In genomic region chr1:99619221-99619620, GRCm38 (mm10) we compare ENCODE assay signal across 24 mouse cellular contexts.
DNase-seq lines count a peak whose midpoint lies in the region; ATAC-seq and TF ChIP-seq lines count a peak whose summit lies in the region.
"Had no signal": no experiment of that assay in that cellular context is flagged by ENCODE, and none has a peak within 500 bp of the region (broad histone marks: within the 10 kb centered on the region; RNA-seq: fewer than 3 reads in every experiment).

No protein-coding gene starts in this region.

- no peaks in the 10 kb centered on the region for H3K36me3 ChIP-seq in hindbrain, postnatal 0 days (ENCODE audit: insufficient read depth, low read length)
- no peaks in the 10 kb centered on the region for H3K36me3 ChIP-seq in hindbrain, embryonic 12.5 days
- no peaks in the 10 kb centered on the region for H3K36me3 ChIP-seq in midbrain, postnatal 0 days (ENCODE audit: insufficient read depth, low read length)
- no peaks in the 10 kb centered on the region for H3K36me3 ChIP-seq in midbrain, embryonic 16.5 days (ENCODE audit: control insufficient read depth, insufficient read depth, low read length)
- H3K36me3 ChIP-seq: embryonic facial prominence, embryonic 10.5 days; embryonic facial prominence, embryonic 12.5 days; forebrain, embryonic 15.5 days; G1E had no signal

- no peaks in the 10 kb centered on the region for H3K9me3 ChIP-seq in hindbrain, postnatal 0 days (ENCODE audit: low read length)
- no peaks in the 10 kb centered on the region for H3K9me3 ChIP-seq in hindbrain, embryonic 12.5 days (replicated peaks)
- H3K9me3 ChIP-seq in midbrain, postnatal 0 days (ENCODE audit: low read length): no peaks in the 10 kb centered on the region
- H3K9me3 ChIP-seq in midbrain, embryonic 16.5 days (replicated peaks; ENCODE audit: control insufficient read depth, low read length, poor library complexity, severe bottlenecking): no peaks in the 10 kb centered on the region
- H3K9me3 ChIP-seq: embryonic facial prominence, embryonic 10.5 days; embryonic facial prominence, embryonic 12.5 days; forebrain, embryonic 13.5 days; forebrain, embryonic 15.5 days had no signal

- no peaks in the 10 kb centered on the region for H3K4me1 ChIP-seq in hindbrain, postnatal 0 days (ENCODE audit: insufficient read depth, low read length)
- no peaks in the 10 kb centered on the region for H3K4me1 ChIP-seq in hindbrain, embryonic 12.5 days
- H3K4me1 ChIP-seq in midbrain, postnatal 0 days (ENCODE audit: insufficient read depth, low read length): no peaks in the 10 kb centered on the region
- H3K4me1 ChIP-seq in midbrain, embryonic 16.5 days (ENCODE audit: control insufficient read depth, insufficient read depth, low read length): no peaks in the 10 kb centered on the region
- H3K4me1 ChIP-seq: embryonic facial prominence, embryonic 10.5 days; embryonic facial prominence, embryonic 12.5 days; forebrain, embryonic 13.5 days; forebrain, embryonic 15.5 days had no signal

- no peaks in the 10 kb centered on the region for H3K27me3 ChIP-seq in hindbrain, postnatal 0 days (ENCODE audit: insufficient read depth, low read length)
- H3K27me3 ChIP-seq in hindbrain, embryonic 12.5 days: no peaks in the 10 kb centered on the region
- H3K27me3 ChIP-seq in midbrain, postnatal 0 days (ENCODE audit: insufficient read depth, low read length): no peaks in the 10 kb centered on the region
- no peaks in the 10 kb centered on the region for H3K27me3 ChIP-seq in midbrain, embryonic 16.5 days (ENCODE audit: control insufficient read depth, insufficient read depth, low read depth, low read length)
- H3K27me3 ChIP-seq: CH12.LX; embryonic facial prominence, embryonic 12.5 days; forebrain, embryonic 13.5 days; forebrain, embryonic 15.5 days; Patski had no signal

- TF ChIP-seq CTCF in hindbrain, postnatal 0 days (IDR thresholded peaks at IDR 0.05; ENCODE audit: low read depth): no peak
- TF ChIP-seq CTCF in midbrain, postnatal 0 days (IDR thresholded peaks at IDR 0.05): no peak

- H3K4me2 ChIP-seq in hindbrain, postnatal 0 days (ENCODE audit: low read depth, low read length): no peak overlapping the region
- H3K4me2 ChIP-seq in hindbrain, embryonic 12.5 days (replicated peaks): no peak overlapping the region
- H3K4me2 ChIP-seq in midbrain, postnatal 0 days (ENCODE audit: low read depth, low read length, poor library complexity, severe bottlenecking): no peak overlapping the region
- H3K4me2 ChIP-seq in midbrain, embryonic 16.5 days (ENCODE audit: low read length): no peak overlapping the region
- H3K4me2 ChIP-seq: embryonic facial prominence, embryonic 12.5 days; forebrain, embryonic 13.5 days; forebrain, embryonic 15.5 days had no signal

- ATAC-seq in cerebellum, adult (ENCODE audit: insufficient number of reproducible peaks, low FRiP score, low TSS enrichment): no peak
- no peak for ATAC-seq in hindbrain, postnatal 0 days
- no peak for ATAC-seq in hindbrain, embryonic 12.5 days (ENCODE audit: low FRiP score)
- ATAC-seq in midbrain, postnatal 0 days (ENCODE audit: low FRiP score): no peak
- no peak for ATAC-seq in midbrain, embryonic 16.5 days
- ATAC-seq: activated CD4-positive, CD25-positive, alpha-beta regulatory T cell, adult 4 months; CD4-positive, CD25-positive, alpha-beta regulatory T cell, adult 4 months; forebrain, embryonic 13.5 days; forebrain, embryonic 15.5 days; forebrain, postnatal 0 days; Patski had no signal

- no peak overlapping the region for H3K4me3 ChIP-seq in hindbrain, postnatal 0 days (ENCODE audit: low read length)
- no peak overlapping the region for H3K4me3 ChIP-seq in hindbrain, embryonic 12.5 days
- H3K4me3 ChIP-seq in midbrain, postnatal 0 days (ENCODE audit: low read depth, low read length): no peak overlapping the region
- H3K4me3 ChIP-seq in midbrain, embryonic 16.5 days (ENCODE audit: low read depth, low read length): no peak overlapping the region
- H3K4me3 ChIP-seq: embryonic facial prominence, embryonic 10.5 days; embryonic facial prominence, embryonic 12.5 days; forebrain, embryonic 13.5 days; forebrain, embryonic 15.5 days had no signal

- no peak overlapping the region for H3K9ac ChIP-seq in hindbrain, postnatal 0 days (replicated peaks; ENCODE audit: low read length)
- H3K9ac ChIP-seq in hindbrain, embryonic 12.5 days: no peak overlapping the region
- H3K9ac ChIP-seq in midbrain, postnatal 0 days (replicated peaks; ENCODE audit: low read length, poor library complexity, severe bottlenecking): no peak overlapping the region
- no peak overlapping the region for H3K9ac ChIP-seq in midbrain, embryonic 16.5 days (ENCODE audit: low read depth, low read length)
- H3K9ac ChIP-seq: embryonic facial prominence, embryonic 12.5 days; forebrain, embryonic 13.5 days; forebrain, embryonic 15.5 days; forebrain, postnatal 0 days had no signal

- DNase-seq in cerebellum, postnatal 10 days: peak; percentile 44 to 62
- DNase-seq in hindbrain, postnatal 0 days (ENCODE audit: low spot score): peak; percentile 28
- DNase-seq in midbrain, postnatal 0 days (ENCODE audit: low spot score): peak; percentile 6
- DNase-seq: adrenal gland, adult 8-10 months; adrenal gland, postnatal 14 days; adrenal gland, postnatal 36 days; B cell, adult 2 months; cerebellum, adult 11 months; cerebellum, adult 18-20 months; cerebellum, adult 8-10 months; cerebellum, postnatal 25 days; forebrain, postnatal 0 days had no signal

- H3K27ac ChIP-seq in hindbrain, postnatal 0 days: no peak overlapping the region
- no peak overlapping the region for H3K27ac ChIP-seq in hindbrain, embryonic 12.5 days
- no peak overlapping the region for H3K27ac ChIP-seq in midbrain, postnatal 0 days (ENCODE audit: low read depth, low read length)
- no peak overlapping the region for H3K27ac ChIP-seq in midbrain, embryonic 16.5 days (ENCODE audit: low read length)
- H3K27ac ChIP-seq: embryonic facial prominence, embryonic 10.5 days; embryonic facial prominence, embryonic 12.5 days; forebrain, embryonic 13.5 days; forebrain, embryonic 15.5 days had no signal

- WGBS in hindbrain, postnatal 0 days: 42% methylated on average over 2 of the region's 2 CpGs
- WGBS in hindbrain, embryonic 12.5 days: 64% methylated on average over 2 of the region's 2 CpGs
- WGBS in midbrain, postnatal 0 days: 65% methylated on average over 2 of the region's 2 CpGs
- 78% methylated on average over 2 of the region's 2 CpGs for WGBS in midbrain, embryonic 16.5 days
